Mouse (Mus musculus) lung, postnatal 10 days (tissue): ENCODE results near the gene Nrip1.

Experiments
- DNase-seq: peaks from one replicate; pipeline ENCODE4 v3.0.0; 2021

Gene Nrip1

DNA sequence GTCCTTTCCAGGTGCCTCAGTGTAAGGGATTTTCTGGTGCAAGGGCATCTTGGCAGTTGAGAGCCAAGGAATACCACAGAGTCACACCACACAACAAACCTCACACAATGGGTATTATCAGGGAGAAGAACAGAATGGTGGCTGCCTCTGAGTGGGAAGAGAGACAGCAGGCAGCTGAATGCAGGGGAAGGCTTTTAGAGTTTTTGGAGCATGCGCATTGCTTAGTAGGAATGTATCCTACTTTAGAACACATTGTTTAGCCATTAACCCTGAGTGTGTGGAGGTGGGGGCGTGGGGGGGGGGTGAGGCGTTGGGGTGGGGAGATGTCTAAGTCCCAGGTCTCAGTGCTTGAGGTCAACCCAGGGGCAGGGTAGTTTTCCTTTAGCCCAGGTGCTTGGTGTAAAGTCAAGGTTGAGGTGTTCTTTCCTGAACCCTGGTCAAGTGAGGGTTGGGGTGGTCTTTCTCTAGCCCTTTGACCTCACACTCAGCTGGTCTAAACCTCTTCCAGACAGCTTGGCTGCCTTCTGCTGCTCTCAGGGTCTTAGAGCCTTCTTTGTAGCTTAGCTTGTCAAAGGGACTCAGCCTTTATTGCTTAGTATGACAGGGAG is 28.8 kb downstream of the Nrip1 start:
- no peak for DNase-seq

GRCm38 (mm10) chr16:76344030-76344429 is 29.6 kb downstream of the Nrip1 start:
- DNase-seq, result no peak

DNA sequence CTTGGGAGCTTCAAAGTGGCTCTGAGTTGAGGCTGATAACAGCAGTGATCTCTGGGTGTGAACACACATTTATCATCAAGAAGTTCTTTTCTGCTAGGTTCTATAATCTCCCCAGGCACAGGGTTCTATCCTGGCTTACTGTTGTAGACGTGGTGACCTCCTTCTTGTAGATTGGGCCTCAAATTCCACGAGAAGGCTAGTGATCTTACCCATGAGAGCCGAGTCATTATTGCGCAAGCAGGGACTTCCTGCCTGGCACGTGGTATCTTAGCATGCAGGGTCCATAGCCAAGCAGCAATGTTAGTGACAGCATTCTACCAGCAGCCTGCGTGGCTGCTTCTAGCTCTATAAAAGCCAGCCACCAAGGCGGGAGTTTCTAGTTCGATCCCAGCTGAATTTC is 32.0 kb downstream of the Nrip1 start:
- DNase-seq, result peak; percentile 32

DNA sequence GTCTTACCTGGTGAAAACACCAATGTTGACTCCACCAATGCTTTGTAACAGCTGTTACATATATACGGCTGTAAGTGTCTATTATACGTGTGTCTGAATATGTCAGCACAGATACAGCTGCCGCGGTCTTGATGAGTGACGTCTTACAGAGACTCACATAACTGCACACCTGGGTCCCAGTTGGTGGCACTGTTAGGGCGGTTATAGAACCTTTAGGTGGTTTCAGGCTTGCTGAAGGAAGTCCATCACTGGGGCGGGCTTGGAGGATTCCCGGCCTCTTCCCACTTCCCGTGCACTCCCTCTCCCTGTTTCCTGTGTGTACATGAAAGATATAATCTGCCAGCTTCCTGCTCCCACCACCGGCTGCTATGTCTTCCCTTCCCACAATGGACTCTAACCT is 34.4 kb downstream of the Nrip1 start:
- DNase-seq, result no peak

- DNase-seq, result no peak
These were observed 36.3 kb downstream of the Nrip1 start for GRCm38 (mm10) chr16:76337351-76337750.

DNA sequence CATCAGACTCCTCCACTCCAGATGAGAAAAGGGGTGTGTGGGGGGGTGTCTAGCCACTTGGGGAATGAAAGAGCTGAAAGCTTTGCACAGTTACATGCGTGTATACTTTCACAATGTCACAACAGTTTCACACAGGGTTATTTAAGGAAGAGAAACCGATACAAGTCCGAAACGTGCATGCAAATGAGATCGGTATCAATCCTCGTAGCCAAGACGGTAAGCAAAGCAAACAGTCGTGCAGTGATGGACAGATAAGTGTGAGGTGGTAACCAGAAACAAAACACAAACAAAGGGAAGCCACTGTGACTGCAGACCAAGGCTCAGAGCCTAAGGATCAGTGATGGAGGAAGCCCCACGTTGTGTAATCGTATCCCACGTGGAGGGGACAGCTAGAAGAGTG is 36.7 kb downstream of the Nrip1 start:
- no peak for DNase-seq

- DNase-seq, result no peak
These were observed 37.7 kb downstream of the Nrip1 start for GRCm38 (mm10) chr16:76335913-76336312.

DNA sequence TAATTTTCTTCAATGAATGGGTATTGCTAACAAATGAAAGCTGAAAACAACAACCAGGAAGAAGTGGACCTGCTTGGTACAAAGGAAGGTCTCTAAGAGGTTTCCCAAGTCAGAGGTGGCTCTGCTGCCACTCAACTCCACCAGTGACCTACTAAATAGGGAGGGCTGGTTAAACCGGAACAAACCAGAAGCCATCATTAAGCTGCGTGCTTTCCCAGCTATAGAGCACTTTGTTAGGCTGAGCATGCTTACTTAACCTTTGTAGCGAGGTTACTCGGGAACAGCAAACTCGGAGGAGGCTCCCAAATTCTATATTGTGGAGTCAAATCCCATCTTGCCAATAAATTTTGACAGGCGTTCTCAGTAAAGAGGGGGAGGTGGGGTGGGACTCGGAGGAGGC is 41.5 kb downstream of the Nrip1 start:
- no peak for DNase-seq

DNA sequence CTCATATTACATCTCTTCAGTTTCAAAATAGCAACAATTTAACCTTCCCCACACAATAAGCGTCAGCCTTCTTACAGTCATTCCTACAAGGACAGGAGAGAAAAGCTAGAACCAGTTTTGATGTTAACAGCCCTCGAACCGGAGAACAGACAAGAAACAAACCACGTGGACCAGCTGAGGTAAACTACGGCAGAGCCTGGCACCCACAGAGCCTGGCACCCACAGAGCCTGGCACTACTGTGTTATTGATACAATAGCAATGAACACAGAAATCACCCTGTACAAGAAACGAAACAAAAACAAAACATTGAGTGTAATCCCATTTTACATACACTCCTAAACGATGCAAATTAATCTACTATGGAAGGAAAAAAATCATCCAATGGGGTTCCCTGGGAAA is 42.4 kb downstream of the Nrip1 start:
- DNase-seq, result no peak

- DNase-seq, result no peak
These were observed 48.3 kb downstream of the Nrip1 start for GRCm38 (mm10) chr16:76325315-76325710.

DNA sequence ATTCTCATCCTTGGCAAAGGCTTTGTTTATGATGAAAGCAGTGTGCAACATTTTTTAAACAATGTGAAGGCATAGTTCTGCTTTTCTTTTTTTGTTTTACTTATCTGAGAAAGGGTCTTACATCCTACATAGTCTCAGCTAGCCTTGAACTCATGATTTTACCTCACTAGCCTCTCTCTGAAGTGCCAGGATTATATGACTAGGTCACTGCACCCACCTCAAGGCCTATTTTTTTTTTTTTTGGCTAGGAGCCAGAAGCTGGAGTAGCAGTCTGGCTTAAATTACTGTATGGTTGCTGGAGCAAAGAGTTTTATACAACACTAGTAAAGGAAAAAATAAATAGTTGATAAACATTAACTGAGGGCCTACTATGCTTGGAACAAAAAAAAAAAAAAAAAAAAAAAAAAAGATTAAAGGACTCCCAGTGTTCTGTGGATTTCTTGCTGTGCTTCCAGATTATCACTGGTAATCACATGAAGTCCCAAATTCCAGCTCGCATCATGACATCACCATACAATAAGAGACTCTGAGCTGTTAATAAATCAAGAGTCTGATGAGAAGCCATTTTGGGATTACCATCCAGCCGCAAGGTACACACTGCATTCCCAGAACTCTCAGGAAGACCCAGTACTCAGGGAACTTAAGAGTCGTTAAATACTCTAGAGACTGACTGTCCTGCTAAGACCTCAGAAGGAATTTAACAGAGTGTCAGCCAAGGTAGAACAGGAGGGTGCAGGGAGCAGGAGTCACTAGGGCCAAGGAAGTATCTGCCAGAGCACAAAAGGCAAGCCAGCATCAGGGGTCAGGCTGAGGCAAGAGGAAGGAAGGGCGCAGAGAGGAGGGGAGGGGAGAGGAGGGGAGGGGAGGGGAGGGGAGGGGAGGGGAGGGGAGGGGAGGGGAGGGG is 49.0 kb downstream of the Nrip1 start:
- no peak for DNase-seq

GRCm38 (mm10) chr16:76323594-76324307 is 49.9 kb downstream of the Nrip1 start:
- DNase-seq, result no peak

DNA sequence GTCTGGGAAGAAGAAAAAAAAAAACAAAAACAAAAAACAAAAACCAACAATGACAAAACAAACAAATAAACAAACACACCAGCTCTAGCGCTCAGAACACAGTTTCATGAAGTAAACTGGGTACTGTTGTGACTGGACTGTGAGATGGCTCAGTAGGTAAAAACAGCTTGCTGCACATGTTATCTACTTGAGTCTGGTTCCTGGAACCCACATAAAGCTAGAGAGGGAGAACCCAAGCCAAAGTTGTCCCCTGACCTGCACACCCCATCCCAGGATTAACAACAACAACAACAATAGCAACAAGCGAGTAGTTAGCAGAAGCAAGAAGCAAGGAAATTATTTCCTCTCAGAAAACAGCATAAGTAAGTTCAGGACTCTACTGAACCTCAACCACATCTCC is 50.5 kb downstream of the Nrip1 start:
- DNase-seq, result no peak

DNA sequence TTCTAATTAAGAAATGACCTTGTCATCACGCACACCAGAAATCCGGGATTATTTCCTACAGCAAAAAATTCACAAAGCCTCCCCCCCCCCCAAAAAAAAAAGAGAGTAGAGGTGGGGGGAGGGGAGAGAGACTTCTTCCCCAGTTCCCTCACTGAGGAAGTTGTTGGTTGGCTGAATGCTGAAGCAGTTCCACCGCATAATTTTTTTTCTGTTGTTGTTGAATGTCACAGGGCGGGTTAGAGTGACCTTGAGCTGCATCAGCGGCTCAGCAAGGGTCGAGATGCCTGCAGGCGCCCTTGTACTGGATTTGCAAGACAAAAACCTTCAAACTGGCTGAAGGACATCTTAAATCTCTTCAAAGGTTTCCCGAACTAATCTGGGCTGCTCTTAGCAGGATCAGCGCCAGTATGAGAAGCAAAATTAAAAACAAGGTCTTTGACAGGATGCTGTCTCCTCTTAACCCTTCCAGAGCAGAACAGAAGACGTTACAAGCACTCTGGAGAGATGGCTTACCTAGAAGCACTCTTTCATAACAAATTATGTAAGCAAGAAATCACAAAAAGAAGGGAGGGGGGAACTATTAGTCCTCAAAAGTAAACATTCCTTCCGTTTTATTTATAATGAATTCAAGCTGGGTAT is 52.0 kb downstream of the Nrip1 start:
- no peak for DNase-seq

- DNase-seq, result no peak
These were observed 53.5 kb downstream of the Nrip1 start for GRCm38 (mm10) chr16:76320118-76320473.

DNA sequence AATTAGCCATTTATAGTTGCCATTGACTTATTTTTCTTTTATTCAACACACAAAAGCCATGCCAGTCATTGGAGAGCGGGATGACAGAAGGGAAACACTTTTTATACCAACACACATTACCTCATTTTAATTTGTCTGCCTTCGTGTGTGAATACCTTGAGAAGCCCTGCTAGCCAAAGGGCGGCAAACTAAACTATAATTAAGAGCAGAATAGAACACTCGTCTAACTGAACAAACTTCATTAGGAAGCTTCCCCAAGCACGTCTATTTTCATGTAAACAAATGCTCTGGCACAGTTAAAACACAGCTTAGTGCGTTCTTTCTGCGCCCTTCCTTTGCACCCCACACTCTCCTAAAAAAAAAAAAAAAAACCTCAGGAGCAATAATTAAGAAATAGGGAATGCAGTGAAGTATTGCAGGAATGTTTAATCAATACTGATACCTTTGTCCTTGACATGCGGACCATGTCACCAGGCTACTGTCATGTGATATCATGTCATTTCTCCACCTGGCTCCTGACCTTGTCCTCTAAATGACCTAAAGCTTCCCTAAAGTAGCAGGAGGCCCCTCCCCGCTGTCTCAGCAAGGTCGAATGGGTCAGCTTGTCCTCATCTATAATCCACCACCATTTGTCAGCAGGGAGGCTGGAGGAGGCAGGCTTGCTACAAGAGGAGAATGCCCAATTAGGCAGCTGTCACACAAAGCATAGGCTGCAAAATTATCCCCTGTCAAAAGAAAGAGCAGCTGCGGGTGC is 54.1 kb downstream of the Nrip1 start:
- DNase-seq, result no peak

DNA sequence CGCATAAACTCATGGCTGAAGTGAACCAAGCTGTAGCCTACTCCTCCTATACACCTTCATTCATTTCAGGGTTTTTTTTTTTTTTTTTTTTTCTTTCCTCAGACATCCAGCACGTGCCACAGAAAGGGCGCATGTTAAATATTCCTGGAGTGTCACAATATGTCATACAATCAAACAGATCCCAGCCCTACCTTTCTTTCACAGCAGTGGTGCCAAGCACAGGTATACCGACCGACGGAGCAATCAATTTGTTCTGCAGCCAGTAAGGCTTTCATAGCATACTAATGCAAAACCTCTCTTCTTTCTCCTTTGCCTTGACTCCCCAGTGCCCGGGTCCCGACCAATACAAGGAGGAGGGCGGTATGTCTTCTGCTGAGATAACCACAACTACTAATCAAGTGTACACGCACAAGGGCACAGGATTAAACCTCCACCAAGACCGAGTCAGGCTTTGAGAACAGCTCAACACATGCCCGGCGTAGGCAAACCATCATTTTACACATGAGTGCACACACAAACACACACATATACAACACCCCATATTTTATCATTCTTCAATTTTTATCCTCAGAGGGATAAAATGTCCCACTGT is 55.2 kb downstream of the Nrip1 start:
- DNase-seq, result no peak

GRCm38 (mm10) chr16:76316940-76317822 is 56.4 kb downstream of the Nrip1 start:
- DNase-seq, result no peak

GRCm38 (mm10) chr16:76315642-76316041 is 58.0 kb downstream of the Nrip1 start:
- DNase-seq, result no peak

DNA sequence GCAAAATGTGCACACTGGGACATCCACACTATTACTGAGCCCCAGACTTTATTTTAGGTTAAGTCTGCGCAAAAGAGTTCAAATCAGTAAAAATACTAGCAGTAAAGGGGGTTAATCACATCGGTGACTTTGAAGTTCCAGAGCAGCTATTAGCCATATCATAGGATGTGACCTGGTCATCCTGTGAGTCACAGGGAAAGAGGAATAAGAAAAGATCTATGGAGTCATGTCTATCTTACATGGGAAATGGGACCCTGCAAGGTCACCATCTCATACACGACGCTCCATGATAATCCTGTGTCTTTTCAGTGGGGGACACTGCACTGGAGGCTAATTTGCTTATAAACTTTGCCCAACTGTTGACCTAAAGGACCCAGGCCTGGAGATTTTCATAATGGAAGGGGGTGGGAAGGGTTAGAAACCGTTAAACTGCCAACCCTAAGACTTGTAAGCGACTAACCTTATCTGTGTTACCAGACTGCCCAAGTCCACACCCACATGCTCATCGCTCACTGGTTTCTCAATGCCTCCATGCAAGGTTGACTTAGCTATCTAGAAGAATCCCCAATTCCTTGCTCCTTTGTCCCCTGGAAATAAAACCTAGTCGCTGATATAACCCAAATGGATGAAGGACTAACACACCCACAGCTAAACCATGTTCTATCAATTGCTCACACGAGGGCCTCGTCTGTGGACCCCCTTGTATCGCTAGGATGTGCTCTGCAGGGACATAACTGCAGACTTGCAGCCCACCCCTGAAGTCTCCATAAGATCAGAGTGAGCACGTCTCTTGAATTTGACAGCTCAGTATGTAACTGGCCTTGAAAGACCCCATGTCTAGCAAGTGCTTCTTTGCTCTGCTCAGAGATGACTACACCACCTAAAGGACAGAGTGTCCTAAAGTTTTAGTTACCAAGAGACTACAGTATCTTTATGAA is 59.3 kb downstream of the Nrip1 start:
- DNase-seq, result no peak
